Mouse (Mus musculus) heart, embryonic 15.5 days (tissue): ENCODE measurements around the gene 1700122O11Rik. TPM values are rescaled to one million over a fixed set of nuclear protein-coding genes. Genes with fewer than 3 reads are reported as not detected.

ENCODE experiments used
- polyA plus RNA-seq: library from polyadenylated mRNA; unstranded; fragments of >200 nt; fragmentation: Nextera tagmentation; extraction: Ambion mirVana; gene quantifications from 2 replicates; pipeline ENCODE4 v1.2.1, GENCODE M21; 2015

The 1700122O11Rik gene
- polyA plus RNA-seq, 1 experiment from 2014 or later: not detected

Other genes with a start within 250 kb of the 1700122O11Rik start
- gene Mdfi, start 203.6 kb downstream of the 1700122O11Rik start, polyA plus RNA-seq: 7.9 and 12.1 TPM in 2 replicates
- gene Foxp4, start 113.6 kb downstream of the 1700122O11Rik start, polyA plus RNA-seq: 6.4 and 11.1 TPM in 2 replicates
- gene 1700067P10Rik, start 51.0 kb upstream of the 1700122O11Rik start, polyA plus RNA-seq: not detected in 2 replicates
- gene 9830107B12Rik, start 108.0 kb upstream of the 1700122O11Rik start, polyA plus RNA-seq: not detected in 2 replicates
- 0.08 TPM in 1 of 2 replicates, not detected in the other for gene A530064D06Rik, start 129.0 kb upstream of the 1700122O11Rik start, polyA plus RNA-seq
- 0.04 and 0.08 TPM in 2 replicates for gene Trem1, start 194.5 kb upstream of the 1700122O11Rik start, polyA plus RNA-seq
- gene Trem3, start 209.5 kb upstream of the 1700122O11Rik start, polyA plus RNA-seq: 0.13 and 0.23 TPM in 2 replicates
- gene Treml4, start 226.0 kb upstream of the 1700122O11Rik start, polyA plus RNA-seq: 0.23 and 0.42 TPM in 2 replicates